Mouse (Mus musculus): ENCODE measurements at regions not wholly inside any gene's neighbourhood (a gene's known extent, or its start where the extent isn't known, plus 50 kb on each side); places are given as distances from the start of the nearest gene placed in this dataset.

DNA sequence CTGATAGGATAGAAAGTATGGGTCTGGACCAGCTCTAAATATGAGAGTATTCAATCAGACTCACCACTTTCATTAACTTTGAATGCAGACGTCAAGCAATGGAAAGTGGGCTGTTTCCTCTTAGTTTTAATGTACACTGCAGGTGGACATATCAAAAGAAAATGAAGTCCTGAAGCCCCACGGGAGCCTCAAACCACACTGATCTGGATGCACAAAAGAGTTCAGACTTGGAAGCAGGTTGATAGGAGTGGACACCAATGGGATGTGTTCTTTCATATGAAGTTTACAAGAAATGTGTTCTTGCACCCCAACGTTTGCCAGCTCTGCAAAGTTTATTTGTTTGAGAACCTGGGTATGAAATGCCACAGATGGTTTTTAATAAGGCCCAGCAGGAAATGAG lies 141.0 kb downstream of the Spata18 start:
- in situ Hi-C loops (cut with MboI; ENCODE audit: unreplicated experiment in 2 of 2), result no loop called here

DNA sequence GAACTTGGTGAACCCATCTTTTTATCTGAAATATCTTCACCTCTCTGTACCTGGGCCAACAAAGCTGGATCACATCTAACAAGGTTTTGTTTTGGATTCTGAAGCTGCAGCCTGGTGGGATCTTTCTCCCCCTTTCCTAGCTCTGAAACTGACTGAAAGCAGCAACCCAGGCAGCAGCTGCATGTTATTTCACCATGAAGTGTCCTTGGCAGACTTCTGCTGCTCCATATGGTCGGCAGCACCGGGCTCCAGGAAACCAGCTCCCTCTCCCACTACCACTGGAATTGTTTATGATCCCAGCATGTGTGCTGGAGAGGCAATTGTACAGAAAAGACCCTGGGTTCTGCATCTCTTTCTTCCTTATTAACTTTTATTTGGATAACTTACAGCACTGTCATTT lies 145.0 kb downstream of the Spata18 start:
- in situ Hi-C loops (cut with MboI; ENCODE audit: unreplicated experiment in 2 of 2), result no loop called here

DNA sequence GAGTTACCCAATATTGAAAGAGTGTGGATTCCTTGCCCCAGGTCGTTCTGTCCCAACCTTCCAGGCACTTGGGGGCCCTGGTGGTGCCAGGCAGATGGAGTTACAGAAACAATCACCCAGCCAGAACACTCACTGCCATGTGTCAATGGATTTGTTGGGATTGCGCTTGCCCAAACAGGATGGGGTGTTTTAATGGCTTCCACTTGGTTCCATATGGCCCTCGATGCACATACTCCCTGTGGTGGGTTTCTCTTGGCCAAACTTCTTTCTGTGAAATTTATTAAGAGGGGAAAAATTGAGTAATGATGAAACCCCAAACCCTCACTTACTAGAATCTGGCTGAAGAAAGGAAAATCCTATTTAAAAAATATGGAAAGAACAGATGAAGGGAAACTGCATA lies 146.8 kb downstream of the Spata18 start:
- in situ Hi-C loops (cut with MboI; ENCODE audit: unreplicated experiment in 2 of 2), result no loop called here

DNA sequence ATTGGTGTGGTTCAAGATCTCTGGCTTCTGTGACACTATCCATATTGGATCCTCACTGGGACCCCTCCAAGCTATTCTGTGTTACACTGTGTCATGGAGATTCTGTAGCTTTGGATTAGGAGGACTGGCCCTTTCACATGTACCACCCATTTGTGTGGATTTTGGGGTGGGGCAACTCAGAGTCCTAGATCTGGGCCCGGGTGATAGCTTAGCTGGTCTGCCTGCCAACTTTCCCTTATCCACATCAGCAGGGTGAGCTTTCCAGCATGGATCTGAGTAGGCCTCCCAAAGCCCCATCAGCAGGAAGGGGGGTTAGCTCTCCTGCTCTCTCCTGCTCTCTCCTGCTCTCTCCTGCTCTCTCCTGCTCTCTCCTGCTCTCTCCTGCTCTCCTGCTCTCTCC lies 152.3 kb downstream of the Spata18 start:
- in situ Hi-C loops (cut with MboI; ENCODE audit: unreplicated experiment in 2 of 2), result no loop called here

DNA sequence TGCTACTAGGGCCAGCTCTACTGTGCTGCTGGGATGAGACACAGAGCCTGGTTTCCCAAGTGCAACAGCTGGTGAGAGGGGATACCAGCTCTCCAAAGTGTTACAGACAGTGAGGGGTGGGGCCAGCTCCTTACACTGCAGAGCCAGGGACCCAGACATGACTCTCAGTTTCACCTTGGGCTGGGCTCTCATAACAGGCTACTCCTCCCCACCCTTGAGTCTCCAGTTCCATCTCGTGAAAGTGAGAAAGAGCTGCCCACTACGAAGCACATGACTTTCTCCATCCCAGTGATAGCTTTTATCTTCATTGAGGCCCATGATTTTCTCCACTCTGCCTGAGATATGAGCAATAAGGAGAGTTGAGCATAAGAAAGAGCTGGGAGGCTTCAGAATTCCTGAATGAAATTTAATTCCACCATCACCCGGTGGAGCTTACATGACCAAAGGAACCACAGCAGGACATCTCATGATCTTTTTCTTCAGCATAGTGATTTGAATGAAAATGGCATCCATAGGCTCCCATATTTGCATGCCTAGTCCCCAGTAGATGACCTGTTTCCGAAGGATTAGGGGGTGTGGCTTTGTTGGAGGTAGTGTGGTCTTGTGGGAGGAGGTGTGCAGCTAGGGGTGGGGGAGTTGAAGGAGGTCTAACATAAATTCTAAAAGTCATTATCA lies 153.5 kb downstream of the Spata18 start:
- in situ Hi-C loops (cut with MboI; ENCODE audit: unreplicated experiment in 2 of 2), result no loop called here

DNA sequence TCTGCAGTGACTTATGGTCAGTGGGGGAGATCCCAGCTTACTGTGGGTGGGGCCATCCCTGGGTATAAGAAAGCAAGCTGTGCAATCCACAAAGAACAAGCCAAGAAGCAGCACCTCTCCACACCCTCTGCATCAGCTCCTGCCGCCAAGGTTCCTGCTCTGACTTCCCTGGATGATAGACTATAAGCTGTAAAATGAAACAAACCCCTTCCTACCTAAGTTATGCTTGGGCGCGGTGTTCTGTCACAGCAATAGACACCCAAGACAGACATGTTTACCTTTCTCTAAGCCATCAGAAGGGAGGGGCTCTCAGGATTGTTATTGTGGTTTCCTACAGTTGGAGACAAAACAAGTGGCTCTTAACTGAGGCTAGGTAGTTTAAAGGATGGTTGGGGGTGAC lies 159.5 kb downstream of the Spata18 start:
- in situ Hi-C loops (cut with MboI; ENCODE audit: unreplicated experiment in 2 of 2), result no loop called here

DNA sequence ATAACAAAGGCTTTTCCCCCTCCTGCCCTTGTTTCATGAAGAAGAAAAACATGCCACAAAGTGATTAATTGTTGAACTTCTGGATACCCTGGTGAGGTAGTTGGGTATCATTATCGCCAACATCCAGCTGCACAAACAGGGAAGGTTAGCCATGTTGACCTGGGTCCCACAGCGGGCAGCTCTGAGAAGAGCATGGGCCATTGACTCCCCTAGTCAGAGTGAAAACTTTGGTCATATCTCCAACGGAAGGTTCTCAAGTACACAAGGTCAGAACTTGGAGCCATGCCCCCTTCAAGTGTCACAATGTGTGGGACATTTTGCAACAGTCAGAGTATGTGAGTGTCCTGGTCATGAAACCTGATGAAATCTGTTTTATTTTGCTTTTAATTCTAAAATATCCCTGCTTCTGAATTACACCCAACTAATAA lies 159.9 kb downstream of the Spata18 start:
- in situ Hi-C loops (cut with MboI; ENCODE audit: unreplicated experiment in 2 of 2), result no loop called here

DNA sequence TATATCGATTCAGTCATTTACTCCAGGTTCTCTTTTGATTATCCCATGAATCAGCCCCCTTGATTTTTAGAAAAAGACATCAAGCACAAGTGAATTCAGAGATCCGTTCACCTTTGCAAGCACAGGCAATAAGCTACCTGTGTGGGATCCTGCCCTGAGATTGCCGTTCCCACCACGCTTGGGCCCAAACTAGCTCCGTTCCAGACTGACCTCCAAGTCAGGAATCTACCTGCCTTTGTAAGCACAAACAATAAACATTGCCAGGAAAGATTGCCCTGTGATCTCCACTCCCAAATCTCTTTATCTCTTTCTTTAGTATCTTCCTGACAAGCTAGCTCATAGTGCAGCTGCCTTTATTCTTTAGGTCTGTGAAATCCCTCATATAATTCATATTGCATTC lies 164.6 kb downstream of the Spata18 start:
- in situ Hi-C loops (cut with MboI; ENCODE audit: unreplicated experiment in 2 of 2), result no loop called here

DNA sequence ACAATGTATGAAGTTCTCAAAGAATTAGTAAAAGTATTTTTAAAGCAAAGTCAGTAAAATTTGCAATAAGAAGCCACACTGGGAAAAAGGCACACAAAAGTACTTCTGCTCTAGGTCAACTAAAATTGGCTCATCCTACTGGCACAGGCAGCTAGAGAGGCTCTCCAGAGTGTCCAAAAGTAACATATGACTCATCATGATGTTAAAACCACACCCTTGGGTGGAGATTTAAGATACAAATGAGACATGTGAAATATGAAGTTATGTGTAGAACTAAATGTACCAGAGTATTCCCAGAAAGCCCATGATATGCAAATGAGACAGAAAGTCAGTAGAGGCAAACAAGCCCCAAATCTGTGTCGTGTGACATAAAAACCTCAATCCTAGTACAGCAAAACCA lies 166.0 kb downstream of the Spata18 start:
- in situ Hi-C loops (cut with MboI; ENCODE audit: unreplicated experiment in 2 of 2), result no loop called here

DNA sequence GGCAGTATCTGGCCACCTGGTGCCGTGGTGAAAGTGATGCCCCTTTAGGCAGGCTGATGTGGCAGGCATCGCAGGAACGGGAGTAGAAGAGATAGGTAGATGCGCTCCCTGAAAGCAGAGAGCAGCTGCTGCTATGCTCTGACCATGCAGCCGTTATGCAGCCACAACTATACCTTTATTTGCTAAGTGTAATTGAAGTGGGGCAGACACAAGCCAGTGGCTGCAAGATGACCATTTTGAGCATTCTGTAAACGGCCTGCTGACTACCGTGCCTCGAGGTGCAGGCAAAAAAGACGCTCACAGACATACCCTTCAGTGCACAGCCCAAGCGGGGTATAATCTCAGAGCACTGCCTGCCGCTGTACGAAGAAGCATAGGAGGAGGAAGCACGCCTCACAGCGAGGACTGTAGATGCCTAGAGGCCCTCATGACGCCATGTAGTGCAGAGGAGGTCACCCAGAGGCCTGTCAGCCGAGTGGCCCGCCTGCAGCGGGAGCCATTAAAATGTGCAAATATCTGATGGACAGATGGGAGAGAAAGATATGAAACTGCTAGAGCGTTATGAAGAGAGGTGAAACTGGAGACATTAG lies 170.9 kb downstream of the Spata18 start:
- in situ Hi-C loops (cut with MboI; ENCODE audit: unreplicated experiment in 2 of 2), result no loop called here

DNA sequence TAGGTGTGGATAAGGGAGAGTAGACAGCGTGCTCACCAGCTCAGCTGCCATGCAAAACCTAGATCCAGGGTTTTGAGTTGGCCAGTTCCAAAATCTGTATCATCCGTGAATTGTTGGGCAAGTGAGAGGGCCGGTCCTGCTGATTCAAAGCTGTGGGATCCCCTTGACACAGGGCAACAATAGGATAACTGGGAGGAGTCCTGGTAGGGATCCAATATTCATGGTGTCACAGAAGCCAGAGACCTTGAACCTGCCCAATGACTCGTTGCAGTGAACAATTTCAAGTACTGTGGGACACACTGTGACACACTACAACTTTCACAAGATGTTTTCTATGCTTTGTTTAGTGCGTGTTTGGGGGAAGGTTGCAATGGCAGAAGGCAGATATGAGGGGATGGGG lies 172.2 kb downstream of the Spata18 start:
- in situ Hi-C loops (cut with MboI; ENCODE audit: unreplicated experiment in 2 of 2), result no loop called here

DNA sequence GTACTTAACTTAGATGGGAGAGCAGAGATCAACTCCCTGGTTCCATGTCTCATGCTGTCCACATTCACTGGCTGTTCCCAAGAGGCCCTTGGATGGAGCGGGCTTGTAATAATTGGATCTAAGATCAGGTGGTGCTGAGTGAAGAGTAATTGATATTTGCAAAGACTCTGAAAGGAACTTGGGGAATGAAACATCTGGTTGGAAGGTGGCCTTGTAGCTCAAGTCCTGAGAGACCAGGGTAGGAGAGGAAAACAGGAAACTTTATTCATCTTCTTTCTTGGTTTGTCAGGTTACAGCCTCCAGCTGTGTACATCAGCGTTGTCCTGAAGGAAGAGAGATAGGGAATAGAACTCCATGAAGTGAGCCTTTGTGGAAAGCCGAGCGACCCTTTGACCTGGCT lies 175.8 kb downstream of the Spata18 start:
- in situ Hi-C loops (cut with MboI; ENCODE audit: unreplicated experiment in 2 of 2), result no loop called here

DNA sequence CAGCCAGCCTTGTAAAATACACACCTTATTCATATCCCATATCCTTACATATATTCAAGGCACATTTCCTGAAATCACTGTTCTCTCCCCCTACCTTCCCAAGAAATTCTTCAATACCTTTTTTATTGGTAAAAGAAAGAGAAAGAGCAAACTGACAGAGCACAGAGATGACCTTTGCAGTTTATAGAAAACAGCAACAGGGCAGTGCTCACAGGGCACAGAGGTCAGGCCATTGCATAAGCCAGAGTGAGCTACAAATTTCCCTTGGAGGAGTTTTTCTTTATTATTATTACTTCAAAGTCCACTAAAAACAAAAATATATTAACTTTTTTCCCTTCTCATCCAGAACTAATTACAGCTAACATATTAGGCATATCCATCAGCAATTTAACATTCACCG lies 182.5 kb downstream of the Spata18 start:
- in situ Hi-C loops (cut with MboI; ENCODE audit: unreplicated experiment in 2 of 2), result no loop called here

DNA sequence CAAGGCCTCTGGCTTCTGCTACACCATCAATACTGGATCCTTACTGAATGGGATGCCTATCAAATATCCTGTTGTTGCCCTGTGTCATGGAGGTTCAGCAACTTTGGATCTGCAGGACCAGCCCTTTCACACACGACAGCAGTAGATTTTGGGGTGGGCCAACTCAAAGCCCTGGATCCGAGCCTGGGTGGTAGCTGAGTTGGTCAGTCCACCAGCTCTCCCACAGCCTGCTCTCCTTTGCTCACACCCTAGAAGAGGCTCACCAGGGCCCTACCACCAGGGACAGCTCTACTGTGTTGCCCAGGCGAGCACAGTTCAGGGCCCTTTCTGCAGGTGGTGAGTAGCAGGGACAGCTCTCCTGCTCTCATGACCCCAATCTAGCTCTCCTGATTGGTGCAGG lies 192.6 kb downstream of the Spata18 start:
- in situ Hi-C loops (cut with MboI; ENCODE audit: unreplicated experiment in 2 of 2), result no loop called here

DNA sequence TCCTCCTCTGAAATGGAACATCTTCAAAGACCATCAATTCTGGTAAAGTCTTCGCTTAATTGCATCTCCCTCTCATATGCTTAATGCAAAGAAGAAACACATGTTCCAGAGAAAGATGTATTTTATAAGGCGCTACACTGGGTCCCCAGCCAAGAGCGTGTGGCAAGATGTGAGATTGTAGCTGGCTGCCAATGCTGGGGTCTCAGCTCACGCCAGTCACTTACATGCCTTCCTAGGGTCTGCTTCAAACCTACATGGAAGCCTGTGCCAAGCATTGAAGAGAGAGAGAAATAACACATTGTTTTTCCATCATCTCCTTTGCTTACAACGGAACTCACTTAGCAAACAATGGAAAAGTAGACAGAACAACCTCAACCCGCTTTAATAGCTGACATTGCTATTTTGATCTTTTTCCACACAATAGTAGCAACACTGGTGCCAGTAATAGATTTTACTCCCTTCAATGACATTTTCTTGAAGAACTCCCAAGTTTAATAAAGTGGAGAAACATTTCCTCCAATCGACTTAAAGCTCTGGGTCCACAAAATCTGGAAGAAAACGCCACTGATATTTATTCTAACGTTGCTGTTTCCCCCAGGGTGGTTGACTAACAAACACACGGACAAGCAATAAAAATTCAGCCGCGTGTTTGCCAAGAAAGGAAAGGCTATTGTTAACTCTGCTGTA lies 195.1 kb downstream of the Spata18 start:
- in situ Hi-C loops (cut with MboI; ENCODE audit: unreplicated experiment in 2 of 2), result no loop called here

DNA sequence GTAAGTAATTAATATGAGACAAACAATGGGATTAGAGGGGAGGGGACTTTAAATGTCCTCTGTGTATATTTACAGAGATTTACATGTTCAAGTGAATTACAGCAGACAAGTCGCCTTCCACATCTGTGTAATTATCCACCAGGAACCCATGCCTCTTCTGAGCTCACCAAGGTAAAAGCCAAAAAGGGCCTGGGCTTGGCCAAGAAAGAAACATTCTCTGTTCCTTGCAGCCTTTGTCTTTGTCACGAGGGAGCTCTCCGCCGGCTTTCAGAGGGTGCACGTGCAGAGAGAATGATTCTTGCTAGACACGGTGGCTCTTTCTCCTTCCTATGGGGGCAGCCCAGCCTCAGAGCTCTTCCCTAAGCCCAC lies 195.6 kb downstream of the Spata18 start:
- in situ Hi-C loops (cut with MboI; ENCODE audit: unreplicated experiment in 2 of 2), result no loop called here

DNA sequence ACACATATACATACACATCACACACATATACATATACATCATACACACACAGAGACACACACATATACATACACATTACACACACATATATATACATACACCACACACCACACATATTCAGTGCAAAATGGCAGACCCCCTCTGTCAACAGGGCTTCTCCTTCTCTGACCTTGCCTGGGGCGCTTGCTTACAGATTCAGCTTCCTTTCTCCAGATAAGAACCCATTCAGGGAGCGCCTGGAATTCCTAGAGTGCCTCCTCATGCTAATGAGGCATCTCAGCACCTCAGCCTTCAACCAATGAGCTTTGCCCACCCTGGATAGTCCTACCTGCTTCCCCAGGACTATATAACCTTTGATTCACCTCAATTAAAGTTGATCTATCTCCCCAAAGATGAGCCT lies 200.3 kb downstream of the Spata18 start:
- in situ Hi-C loops (cut with MboI; ENCODE audit: unreplicated experiment in 2 of 2), result no loop called here

DNA sequence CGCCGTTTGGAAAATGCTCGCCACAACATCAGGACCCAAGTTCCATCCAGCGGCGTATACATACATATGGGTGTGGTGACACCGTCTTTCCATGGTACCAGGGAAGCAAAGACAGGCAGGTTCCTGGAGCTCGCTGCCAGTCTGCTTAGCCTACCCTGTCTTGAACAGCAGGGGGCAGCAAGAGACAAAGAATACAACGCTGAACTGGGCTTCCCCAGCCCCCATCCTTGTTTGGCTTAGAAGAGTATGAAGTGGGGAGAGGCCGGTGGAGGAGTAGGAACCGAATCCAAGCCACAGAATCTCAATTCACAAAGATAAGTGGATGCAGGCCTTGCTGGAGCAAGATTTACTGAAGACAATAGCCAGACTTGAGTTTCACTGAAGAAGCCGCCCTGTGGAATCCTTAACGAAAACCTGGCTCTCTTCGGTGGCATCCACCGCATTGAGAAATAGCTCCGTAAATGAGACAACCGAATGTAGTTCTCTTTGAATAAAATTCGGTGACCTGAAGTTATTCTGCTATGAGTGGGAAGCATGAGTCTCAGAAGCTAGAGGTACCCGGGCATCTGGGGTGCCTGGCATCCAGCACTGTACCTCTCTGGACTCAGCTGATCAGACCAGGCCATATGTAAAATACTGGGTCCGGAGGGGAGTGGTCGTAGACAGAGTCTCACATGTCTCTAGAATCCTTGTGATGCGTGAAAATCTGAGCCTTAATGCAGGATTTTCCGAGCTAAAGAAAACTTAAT lies 203.0 kb downstream of the Spata18 start:
- in situ Hi-C loops (cut with MboI; ENCODE audit: unreplicated experiment in 2 of 2), result no loop called here

DNA sequence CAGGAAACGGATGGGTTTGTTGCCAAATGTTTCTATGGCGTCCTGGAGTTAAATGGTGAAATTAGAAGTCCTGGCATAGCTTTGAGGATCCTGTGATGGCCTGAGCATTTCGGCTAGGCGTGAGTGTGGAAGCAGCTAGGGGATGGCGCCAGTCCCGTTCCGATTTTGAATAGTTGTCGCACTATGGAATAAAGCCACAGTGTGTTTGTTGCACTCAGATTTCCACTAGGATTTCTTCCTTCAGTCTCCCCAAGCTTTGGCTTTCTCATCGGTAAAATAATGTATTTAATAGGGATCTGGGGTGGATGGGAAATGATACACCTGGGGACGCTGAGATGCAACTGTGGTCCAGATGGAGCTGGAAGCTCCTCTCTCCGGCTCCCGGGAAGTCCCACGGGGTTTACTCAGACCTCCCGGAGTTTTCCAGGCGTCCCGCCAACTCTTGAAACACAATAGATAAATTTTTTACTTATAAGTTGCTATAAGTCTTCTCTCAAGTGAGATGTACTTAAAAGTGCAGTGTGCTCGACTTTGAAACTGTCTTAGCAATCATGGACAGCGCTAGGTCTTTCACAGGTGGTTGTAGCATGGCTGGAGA lies 203.7 kb downstream of the Spata18 start:
- in situ Hi-C loops (cut with MboI; ENCODE audit: unreplicated experiment in 2 of 2), result no loop called here

DNA sequence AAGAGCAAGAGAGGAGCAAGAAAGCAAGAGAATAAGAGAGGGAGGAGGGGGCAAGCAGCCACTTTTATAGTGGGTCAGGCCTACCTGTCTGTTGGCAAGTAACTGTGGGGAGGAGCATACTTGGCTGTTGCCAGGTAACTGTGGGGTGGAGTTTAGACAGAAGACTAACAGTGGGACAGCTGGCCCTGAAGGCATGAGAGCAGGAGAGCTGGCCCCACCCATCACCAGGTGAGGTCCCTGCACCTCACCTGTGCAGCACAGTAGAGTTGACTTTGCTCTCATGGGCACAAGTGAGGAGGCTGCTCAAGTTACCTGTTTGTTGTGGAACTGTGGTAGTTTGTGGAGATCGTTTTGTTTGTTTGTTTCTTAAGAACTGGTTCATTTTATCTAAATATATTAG lies 208.1 kb downstream of the Spata18 start:
- in situ Hi-C loops (cut with MboI; ENCODE audit: unreplicated experiment in 2 of 2), result no loop called here

DNA sequence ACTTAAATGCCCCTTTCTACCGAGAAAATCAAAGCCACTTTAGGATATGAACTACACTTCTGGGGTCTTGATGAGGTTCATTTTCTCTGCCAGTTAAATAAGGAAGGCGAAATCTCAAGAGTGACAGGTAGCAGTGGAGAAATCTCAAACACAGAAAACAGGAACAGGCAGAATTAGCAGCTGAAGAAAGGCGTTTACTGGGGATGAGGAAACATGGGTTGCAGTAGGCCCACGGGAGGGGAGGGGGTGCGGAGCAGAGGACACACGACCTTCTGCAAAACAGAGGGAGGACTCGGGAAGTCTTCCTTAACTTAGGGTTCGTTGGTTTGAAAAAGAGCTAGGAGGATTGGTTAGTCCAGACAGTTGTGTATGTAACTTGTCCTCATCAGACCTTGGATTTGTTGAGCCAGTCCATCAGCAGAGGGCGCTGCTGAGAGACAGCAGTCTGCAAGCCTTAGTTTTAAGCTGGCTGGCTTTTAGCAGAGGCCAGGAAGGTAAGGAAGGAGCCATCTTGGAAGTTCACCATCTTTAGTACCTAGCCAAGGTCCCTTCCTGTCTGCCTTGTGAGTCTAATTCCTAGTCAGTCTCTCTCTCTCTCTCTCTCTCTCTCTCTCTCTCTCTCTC lies 204.0 kb downstream of the Usp46 start:
- in situ Hi-C loops (cut with MboI; ENCODE audit: unreplicated experiment in 2 of 2), result no loop called here

Measured in v-Abl transformed pro-B cells (cell line).